ENCODE assay signal across 8 mouse cellular contexts in genomic region chr9:116511450-116511849, GRCm38 (mm10).
DNase-seq lines count a peak whose midpoint lies in the region.

No protein-coding gene starts in this region.

- DNase-seq in cerebellum, postnatal 14 days: peak; percentile 16 to 40
- no peak for DNase-seq in cerebellum, postnatal 36 days
- DNase-seq in left cerebral cortex, postnatal 14 days (ENCODE audit: low spot score in 2 of 2): peak; percentile 6 to 14
- no peak for DNase-seq in left cerebral cortex, postnatal 10 days (ENCODE audit: extremely low spot score in 1 of 2, low spot score in 2 of 2)
- peak; percentile 25 for DNase-seq in NIH3T3 (ENCODE audit: low read depth)
- peak; percentile 4 to 10 for DNase-seq in kidney, postnatal 36 days
- no peak for DNase-seq in cerebellum, adult 18-20 months
- no peak for DNase-seq in left cerebral cortex, postnatal 4 days

- intact Hi-C loops in left cerebral cortex, postnatal 14 days (cut with DNase I): no loop called here
- intact Hi-C loops in left cerebral cortex, postnatal 10 days (cut with DNase I): no loop called here
- intact Hi-C loops in left cerebral cortex, postnatal 4 days (cut with DNase I): no loop called here

Comparison
In these comparisons a context has a peak if more than half of its experiments do, and no peak if none do; other contexts are left out.
1. DNase-seq: peak in cerebellum, postnatal 14 days (2 of 2), left cerebral cortex, postnatal 14 days (2 of 2), NIH3T3 (single experiment) and kidney, postnatal 36 days (2 of 2); none in cerebellum, postnatal 36 days (0 of 2), left cerebral cortex, postnatal 10 days (0 of 2), cerebellum, adult 18-20 months (0 of 2) and left cerebral cortex, postnatal 4 days (single experiment).